Mouse (Mus musculus): ENCODE measurements around the gene Cnot2.

Gene Cnot2

GRCm38 (mm10) chr10:116473759-116474549, 107.4 kb downstream of the Cnot2 start, which contains the start of gene Kcnmb4:
Kcnmb4 (minus strand) TSS chr10:116473878.
- peak; percentile 16 for DNase-seq

DNA sequence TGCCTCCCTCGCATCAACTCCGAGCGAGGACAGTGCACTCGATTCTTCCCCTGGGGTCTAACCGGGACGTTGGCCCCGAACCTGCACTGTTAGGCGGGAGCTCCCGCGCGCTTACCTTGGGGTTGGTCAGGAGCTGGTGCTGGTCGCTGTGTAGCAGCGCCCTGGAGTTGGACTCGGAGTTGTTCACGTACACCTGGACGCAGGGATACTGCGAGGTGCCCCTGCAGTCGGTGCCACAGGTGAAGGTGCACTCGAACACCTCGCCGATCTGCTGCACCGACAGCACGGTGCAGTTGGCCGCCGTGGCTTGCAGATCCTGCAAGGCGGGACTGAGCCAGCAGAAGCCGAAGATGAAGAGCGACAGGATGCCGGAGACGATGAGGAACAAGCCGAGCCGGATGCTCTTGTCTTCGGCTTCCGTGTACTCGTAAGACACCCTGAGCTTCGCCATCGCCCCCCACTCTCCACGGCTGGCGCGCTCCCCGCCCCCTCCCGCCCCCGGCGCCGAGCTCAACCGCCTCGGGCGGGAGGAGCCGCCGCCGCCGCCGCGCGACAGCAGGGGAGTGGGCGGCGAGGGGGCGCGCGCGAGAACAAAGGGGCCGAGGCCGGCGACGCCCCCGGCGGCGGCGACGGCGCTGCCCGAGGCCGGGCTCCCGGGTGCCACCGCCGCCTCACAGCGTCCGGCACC, 108.1 kb downstream of the Cnot2 start:
- peak; percentile 11 for DNase-seq

- no peak for DNase-seq
These were observed 108.7 kb downstream of the Cnot2 start for GRCm38 (mm10) chr10:116472579-116472978.

GRCm38 (mm10) chr10:116470306-116470925, 110.9 kb downstream of the Cnot2 start:
- no peak for DNase-seq

DNA sequence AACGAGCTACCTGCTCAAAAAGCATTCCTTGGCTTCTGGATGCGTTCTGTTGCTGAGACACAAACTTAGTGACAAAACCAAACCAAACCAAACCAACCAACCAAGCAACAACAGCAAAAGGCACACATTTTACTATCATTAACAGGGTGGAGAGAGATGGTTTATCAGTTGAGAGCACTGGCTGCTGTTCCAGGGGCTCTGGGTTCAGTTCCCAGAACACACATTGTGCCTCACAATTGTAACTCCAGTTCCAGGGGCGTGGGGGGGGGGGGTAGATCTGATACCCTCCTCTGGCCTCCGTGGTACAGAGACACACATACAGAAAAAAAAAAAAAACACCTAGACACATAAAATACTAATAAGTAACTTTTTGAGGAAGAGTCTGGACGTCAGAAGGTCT, 113.2 kb downstream of the Cnot2 start:
- DNase-seq = no peak

DNA sequence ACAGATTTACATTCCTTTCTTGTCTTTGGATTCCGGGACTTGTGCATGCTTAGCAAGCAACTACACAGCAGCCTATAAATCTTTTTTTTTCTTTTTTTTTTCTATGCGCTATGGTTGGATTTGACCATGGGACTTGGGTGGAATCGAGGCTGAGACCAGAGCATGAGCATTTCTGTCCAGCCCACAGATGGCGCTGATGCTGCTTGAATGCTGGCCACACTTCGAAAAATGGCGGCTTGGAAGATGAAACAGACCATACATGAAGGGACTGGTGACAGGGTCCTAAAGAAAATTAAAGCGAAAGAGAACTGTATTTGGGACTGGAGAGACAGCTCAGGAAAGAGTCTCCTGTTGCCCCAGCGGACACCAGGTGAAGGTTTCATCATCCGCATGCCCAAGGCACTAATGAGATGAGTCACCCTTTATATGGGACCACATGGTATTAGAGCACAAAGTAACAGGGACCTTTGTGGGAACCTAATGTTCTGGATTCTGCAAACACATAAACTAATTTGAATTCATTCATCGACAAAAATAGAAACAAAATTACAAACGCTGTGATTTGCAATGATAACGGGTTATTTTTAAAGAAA, 117.5 kb downstream of the Cnot2 start:
- DNase-seq = no peak

GRCm38 (mm10) chr10:116461443-116461842, 119.9 kb downstream of the Cnot2 start:
- DNase-seq = no peak

- DNase-seq = no peak
These were observed 122.5 kb downstream of the Cnot2 start for GRCm38 (mm10) chr10:116458786-116459185.

- DNase-seq = no peak
These were observed 128.5 kb downstream of the Cnot2 start for GRCm38 (mm10) chr10:116452771-116453170.

DNA sequence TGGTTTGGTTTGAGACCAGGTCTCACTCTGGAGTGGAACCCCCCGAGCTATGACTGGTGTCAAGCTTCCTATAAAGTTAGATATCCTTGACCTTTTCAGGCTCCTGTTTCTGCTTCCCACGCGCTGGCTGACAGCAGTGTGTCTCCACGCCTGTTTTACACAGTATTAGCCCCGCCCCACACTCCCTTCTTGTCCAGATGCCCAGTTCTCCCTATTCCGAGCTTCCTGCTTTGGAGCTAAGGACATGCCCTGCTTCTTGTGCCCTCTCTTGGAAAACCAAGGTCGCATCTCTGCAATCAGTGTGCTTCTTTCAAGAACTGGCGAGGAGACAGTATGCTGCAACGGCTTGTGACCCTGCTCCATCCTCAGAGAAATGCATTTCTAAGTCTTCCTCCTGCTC, 130.7 kb downstream of the Cnot2 start:
- no peak for DNase-seq

DNA sequence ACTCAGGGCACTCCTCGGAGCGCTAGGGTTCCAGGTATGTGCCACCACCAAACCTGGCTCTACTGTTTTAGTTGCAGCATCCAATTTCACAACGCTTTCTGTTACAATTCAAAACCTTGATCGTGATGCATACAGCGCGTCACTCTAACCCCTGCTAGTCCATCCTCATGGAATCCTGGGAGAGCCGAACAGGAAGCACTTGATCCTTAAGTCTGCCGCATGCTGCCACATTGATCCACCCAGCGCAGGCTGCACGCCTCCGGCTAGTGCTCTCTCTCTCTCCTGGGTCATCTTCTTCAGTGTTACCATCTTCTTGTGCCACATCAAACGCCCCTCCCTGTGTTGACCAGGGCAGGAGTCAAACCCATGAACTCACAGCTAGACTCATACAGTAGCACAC, 133.1 kb downstream of the Cnot2 start:
- DNase-seq = no peak

GRCm38 (mm10) chr10:116447176-116447575, 134.1 kb downstream of the Cnot2 start:
- DNase-seq = no peak

DNA sequence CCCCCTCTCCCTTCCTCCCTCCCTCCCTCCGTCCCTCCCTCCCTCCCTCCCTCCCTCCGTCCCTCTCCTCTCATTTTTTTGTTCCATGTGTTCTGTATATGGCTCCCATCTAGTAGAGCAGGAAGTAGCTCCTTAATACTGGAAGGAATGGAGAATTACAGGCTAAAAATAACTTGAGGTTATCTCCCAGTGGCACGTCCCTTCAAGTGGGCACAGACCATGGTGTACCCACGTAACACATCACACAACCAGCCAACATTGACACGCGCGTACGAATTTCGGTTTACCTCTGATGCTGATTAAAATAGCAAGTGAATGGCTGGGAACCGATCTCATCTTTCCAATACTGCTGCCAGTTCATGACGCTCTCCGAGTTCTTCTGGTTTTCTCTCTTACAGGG, 135.3 kb downstream of the Cnot2 start:
- DNase-seq = no peak

DNA sequence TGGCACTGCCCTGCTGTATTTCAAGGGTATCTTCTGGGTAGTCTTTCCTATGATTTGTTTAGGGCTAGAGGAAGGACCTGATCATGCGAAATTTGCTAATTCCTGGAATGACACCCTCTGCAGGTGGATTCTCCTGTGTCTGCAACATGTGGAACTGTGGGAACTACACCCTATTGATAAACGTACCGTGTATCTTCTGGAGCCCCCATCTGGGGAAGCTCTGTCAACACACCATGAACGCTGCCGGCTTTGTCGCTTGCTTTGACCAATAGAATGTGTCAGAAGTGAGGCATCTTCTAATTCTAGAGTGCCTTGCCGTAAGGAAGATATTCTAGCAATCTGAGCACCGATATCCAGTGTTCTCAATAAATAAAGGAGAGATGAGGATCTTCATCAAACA, 136.5 kb downstream of the Cnot2 start:
- no peak for DNase-seq

- no peak for DNase-seq
These were observed 136.9 kb downstream of the Cnot2 start for GRCm38 (mm10) chr10:116444371-116444770.

DNA sequence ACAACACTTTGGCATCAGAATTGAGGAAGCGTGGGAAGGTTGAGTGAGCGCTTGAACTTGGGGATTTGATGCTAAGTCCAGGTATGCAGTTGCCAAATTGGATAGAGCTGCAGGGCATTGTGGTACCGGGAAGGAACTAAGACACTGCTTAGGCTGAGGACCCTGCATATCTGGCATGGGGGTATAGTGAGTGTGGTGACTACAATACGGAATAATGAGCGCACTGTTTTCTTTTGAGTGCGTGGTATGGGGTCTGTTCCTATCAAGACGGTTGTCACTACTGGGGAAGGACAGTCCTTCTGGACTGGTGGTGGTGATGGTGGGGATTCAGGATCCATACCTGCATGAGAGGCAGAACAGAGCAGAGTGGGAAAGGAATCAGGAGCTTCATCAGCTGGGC, 140.4 kb downstream of the Cnot2 start:
- no peak for DNase-seq

DNA sequence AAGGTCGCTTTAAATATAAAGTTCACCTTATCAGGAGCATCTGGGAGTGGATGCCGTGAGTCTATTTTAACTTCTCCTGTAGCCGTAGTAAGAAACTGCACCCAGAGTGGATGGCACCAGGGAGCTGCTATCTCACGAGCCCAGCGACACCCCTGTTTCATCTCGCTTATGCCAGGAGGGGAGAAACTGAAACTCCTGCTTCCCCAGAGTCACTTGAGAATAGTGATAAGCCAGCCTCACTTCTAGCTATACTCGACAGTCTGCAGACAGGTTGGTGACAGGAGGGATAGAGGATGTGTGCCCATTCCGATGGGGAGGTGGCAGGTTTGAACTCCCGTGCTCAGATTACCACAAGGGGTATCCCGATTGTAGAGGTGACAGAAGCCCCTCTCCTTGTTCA, 141.2 kb downstream of the Cnot2 start:
- DNase-seq = no peak

GRCm38 (mm10) chr10:116435455-116435854, 145.9 kb downstream of the Cnot2 start:
- no peak for DNase-seq

Measured in kidney, adult 18-20 months (tissue).